Mouse (Mus musculus): ENCODE data around the gene Tex19.2. TPM values are rescaled to one million over a fixed set of nuclear protein-coding genes. Genes with fewer than 3 reads are reported as not detected.

Gene Tex19.2
- total RNA-seq, 2 experiments from 2014 or later, result not detected

Other genes starting within 250 kb of the Tex19.2 start
- gene Ccdc57, start 185.8 kb downstream of the Tex19.2 start, total RNA-seq (2021), result 1 to 10 TPM; 7.3 to 7.4 TPM
- 1 to 10 TPM; 2.9 to 4.1 TPM for gene Slc16a3, start 170.2 kb downstream of the Tex19.2 start, total RNA-seq (2021)
- gene Csnk1d, start 127.3 kb downstream of the Tex19.2 start, total RNA-seq (2021), result 100 to 1,000 TPM; 115 TPM
- gene Cd7, start 79.3 kb downstream of the Tex19.2 start, total RNA-seq (2021), result not detected
- not detected for gene Sectm1b, start 55.1 kb downstream of the Tex19.2 start, total RNA-seq (2021)
- gene Sectm1a, start 37.5 kb downstream of the Tex19.2 start, total RNA-seq (2021), result not detected
- gene Tex19.1, start 27.5 kb upstream of the Tex19.2 start, total RNA-seq (2021), result not detected
- gene Uts2r, start 41.6 kb upstream of the Tex19.2 start, total RNA-seq (2021), result under 1 TPM; 0.41 to 0.45 TPM
- 10 to 100 TPM; 38.7 to 41.1 TPM for gene Hexdc, start 85.8 kb upstream of the Tex19.2 start, total RNA-seq (2021)
- 1 to 10 TPM; 7.4 to 9.5 TPM for gene Ogfod3, start 86.0 kb upstream of the Tex19.2 start, total RNA-seq (2021)
- gene Cybc1, start 110.6 kb upstream of the Tex19.2 start, total RNA-seq (2021), result 10 to 100 TPM; 30.6 to 31.7 TPM
- gene Narf, start 118.6 kb upstream of the Tex19.2 start, total RNA-seq (2021), result 10 to 100 TPM; 58.2 to 71.4 TPM
- 100 to 1,000 TPM in 1 of 2 experiments, 10 to 100 TPM in 1; 93.6 to 102 TPM for gene Foxk2, start 141.3 kb upstream of the Tex19.2 start, total RNA-seq (2021)
- gene Wdr45b, start 235.8 kb upstream of the Tex19.2 start, total RNA-seq (2021), result 10 to 100 TPM; 53.7 to 64.0 TPM